Mouse (Mus musculus) CH12.LX (cell line): ENCODE data around the gene Rapgef2. TPM values are rescaled to one million over a fixed set of nuclear protein-coding genes. Genes with fewer than 3 reads are reported as not detected.

ENCODE experiments used
- DNase-seq: peaks from one replicate; pipeline ENCODE4 v3.0.0-alpha.2; 2013; ENCODE audit errors: extremely low read depth
- H3K27ac ChIP-seq: 2 replicates; pipeline ENCODE4 v1.5.1; 2012; ENCODE audit warnings: low read depth, mild to moderate bottlenecking, control low read depth, moderate library complexity; ENCODE audit not compliant: insufficient read depth
- H3K27me3 ChIP-seq: replicated peaks from 2 replicates; pipeline ENCODE3; 2012; ENCODE audit warnings: inconsistent platforms
- H3K36me3 ChIP-seq, 2 experiments: replicated peaks in 1 of 2; 2 replicates each; pipeline versions ENCODE3 to v1.6.1; 2012; ENCODE audit warnings: inconsistent platforms in 1 of 2, low read length in 1 of 2, mild to moderate bottlenecking in 1 of 2, mixed read lengths in 1 of 2, moderate library complexity in 1 of 2; ENCODE audit not compliant: control insufficient read depth in 1 of 2, insufficient read depth in 1 of 2
- H3K4me1 ChIP-seq, 2 experiments: 2 replicates each; pipeline ENCODE4 v1.6.1; 2012; ENCODE audit warnings: inconsistent platforms in 1 of 2, moderate library complexity in 1 of 2; ENCODE audit not compliant: insufficient read depth in 2 of 2, control insufficient read depth in 1 of 2
- H3K4me2 ChIP-seq: 2 replicates; pipeline ENCODE4 v1.6.1; 2012; ENCODE audit warnings: low read depth, mild to moderate bottlenecking, control low read depth; ENCODE audit not compliant: poor library complexity, insufficient read depth, severe bottlenecking
- H3K4me3 ChIP-seq, 3 experiments: fragments of 150-350 bp in 1 of 3; sonication (generic) in 1 of 3; replicated peaks in 1 of 3; 2 replicates each; pipeline versions ENCODE3 to v1.5.1; 2011 to 2012; ENCODE audit warnings: low read depth in 2 of 3, low read length in 2 of 3, mild to moderate bottlenecking in 2 of 3, moderate library complexity in 2 of 3, control low read depth in 1 of 3, improper control_type of control experiment in 1 of 3, inconsistent platforms in 1 of 3, mixed read lengths in 1 of 3; ENCODE audit not compliant: poor library complexity in 1 of 3
- H3K79me2 ChIP-seq: replicated peaks from 2 replicates; pipeline ENCODE4 v1.6.1; 2012; ENCODE audit warnings: mild to moderate bottlenecking, moderate library complexity; ENCODE audit not compliant: control insufficient read depth, poor library complexity, insufficient read depth, severe bottlenecking; ENCODE audit errors: extremely low read depth
- H3K9ac ChIP-seq: 2 replicates; pipeline ENCODE4 v1.6.1; 2012; ENCODE audit warnings: low read depth, mild to moderate bottlenecking, control low read depth, moderate library complexity; ENCODE audit not compliant: insufficient read depth
- H3K9me3 ChIP-seq: replicated peaks from 2 replicates; pipeline ENCODE3; 2012; ENCODE audit warnings: low read length, inconsistent platforms, mixed read lengths
- CHD1 ChIP-seq: IDR thresholded peaks from 2 replicates; pipeline ENCODE4 v1.6.1; 2012; ENCODE audit warnings: low read depth, low read length, improper control_type of control experiment, inconsistent platforms
- E2F4 ChIP-seq: IDR thresholded peaks from 2 replicates; pipeline ENCODE4 v1.6.1; 2011; ENCODE audit warnings: low read depth, low read length, improper control_type of control experiment; ENCODE audit not compliant: insufficient replicate concordance
- ELF1 ChIP-seq: IDR thresholded peaks from 2 replicates; pipeline ENCODE4 v1.6.1; 2014; ENCODE audit warnings: low read depth, mild to moderate bottlenecking, inconsistent platforms, low read length, improper control_type of control experiment
- HCFC1 ChIP-seq: IDR thresholded peaks from 2 replicates; pipeline ENCODE4 v1.6.1; 2012; ENCODE audit warnings: low read depth, mild to moderate bottlenecking, inconsistent platforms, low read length, improper control_type of control experiment
- IRF4 ChIP-seq: IDR thresholded peaks from 2 replicates; pipeline ENCODE4 v1.6.1; 2014; ENCODE audit warnings: low read depth, mild to moderate bottlenecking, inconsistent platforms, low read length, improper control_type of control experiment
- NELFE ChIP-seq: IDR thresholded peaks from 2 replicates; pipeline ENCODE4 v1.6.1; 2011; ENCODE audit warnings: low read depth, low read length, improper control_type of control experiment
- NRF1 ChIP-seq: IDR thresholded peaks from 2 replicates; pipeline ENCODE4 v1.6.1; 2014; ENCODE audit warnings: low read depth, mild to moderate bottlenecking, inconsistent platforms, low read length, improper control_type of control experiment, moderate library complexity
- POLR2A ChIP-seq: IDR thresholded peaks from 2 replicates; pipeline ENCODE4 v1.6.1; 2011; ENCODE audit warnings: low read depth, mild to moderate bottlenecking, improper control_type of control experiment, low read length
- POLR2AphosphoS2 ChIP-seq: IDR thresholded peaks from 2 replicates; pipeline ENCODE4 v1.6.1; 2011; ENCODE audit warnings: low read depth, low read length, improper control_type of control experiment
- RCOR1 ChIP-seq: conservative IDR thresholded peaks from 2 replicates; pipeline ENCODE4 v1.6.1; 2012; ENCODE audit warnings: low read depth, mild to moderate bottlenecking, inconsistent platforms, low read length, improper control_type of control experiment
- UBTF ChIP-seq: IDR thresholded peaks from 2 replicates; pipeline ENCODE4 v1.6.1; 2012; ENCODE audit warnings: low read depth, mild to moderate bottlenecking, inconsistent platforms, low read length, improper control_type of control experiment, moderate library complexity
- USF1 ChIP-seq: IDR thresholded peaks from 2 replicates; pipeline ENCODE4 v1.6.1; 2014; ENCODE audit warnings: low read depth, mild to moderate bottlenecking, inconsistent platforms, low read length, improper control_type of control experiment
- ZKSCAN1 ChIP-seq: IDR thresholded peaks from 2 replicates; pipeline ENCODE4 v1.6.1; 2012; ENCODE audit warnings: low read depth, inconsistent platforms, low read length, improper control_type of control experiment, borderline replicate concordance
- ZMIZ1 ChIP-seq: IDR thresholded peaks from 2 replicates; pipeline ENCODE4 v1.6.1; 2012; ENCODE audit warnings: low read depth, mild to moderate bottlenecking, inconsistent platforms, low read length, improper control_type of control experiment
- dilution Hi-C: fragments of 300-500 bp; cut with MboI; formaldehyde crosslinking; loops from 2 replicates; pipeline ENCODE4 v1.14.3; 2020; ENCODE audit warnings: low sequenced_read_pairs; ENCODE audit not compliant: extremely low pct_unique_long_range_greater_than_20kb, extremely low pct_ligation_motif_present
- in situ Hi-C: fragments of 300-500 bp; cut with MboI; formaldehyde crosslinking; loops from 3 replicates; pipeline ENCODE4 v1.14.3; 2019; ENCODE audit warnings: low sequenced_read_pairs, low pct_ligation_motif_present, low pct_unique_long_range_greater_than_20kb, mixed read lengths
- polyA plus RNA-seq: library from polyadenylated mRNA; unstranded; fragments of >175 nt; gene quantifications from 2 replicates; pipeline ENCODE4 v1.2.1, GENCODE M21; 2012; ENCODE audit warnings: low read depth; ENCODE audit not compliant: insufficient read length
- total RNA-seq, 2 experiments: library from RNA; depleted of rRNA; stranded (reverse); fragments of 300-350 nt in 1 of 2; fragments of >200 nt in 1 of 2; gene quantifications; 2 replicates each; pipeline ENCODE4 v1.2.3; 2012 to 2014

The Rapgef2 gene
- total and polyA plus RNA-seq, 3 experiments = 0.72 to 3.1 (median 2.6) TPM

DNA sequence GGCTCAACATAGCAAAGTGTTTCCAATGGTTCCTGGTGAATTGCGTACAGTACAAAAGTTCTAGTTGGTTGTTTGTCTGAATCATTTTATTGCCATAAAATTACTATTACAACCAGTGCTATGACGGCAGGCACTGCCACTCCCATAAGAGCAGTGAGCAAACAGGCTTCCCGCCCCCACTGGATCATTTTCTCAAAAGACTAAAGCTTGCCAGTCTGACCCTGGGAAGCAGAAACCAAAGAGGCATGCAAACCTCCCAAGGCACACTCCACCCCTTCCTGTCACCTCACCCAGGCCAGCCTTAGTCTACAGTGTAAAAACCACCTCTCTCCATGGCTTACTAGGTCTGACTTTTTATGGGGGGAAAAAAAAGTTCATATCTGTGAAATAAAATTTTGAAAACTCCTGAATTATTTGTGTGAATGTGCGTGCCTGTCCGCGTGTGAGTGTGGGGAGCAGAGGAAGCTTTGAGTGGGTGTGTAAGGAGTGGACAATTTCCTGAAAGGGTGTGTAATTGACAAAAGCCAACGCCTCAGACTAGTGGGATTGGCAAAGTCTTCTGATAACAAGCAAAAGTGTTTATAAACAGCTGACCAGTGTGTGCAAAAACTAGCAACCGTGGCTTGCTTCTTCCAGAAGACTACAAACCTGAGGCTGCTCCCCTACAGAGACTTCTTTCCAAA is 92.1 kb downstream of the Rapgef2 start:
- H3K79me2 ChIP-seq = no peaks in the 10 kb centered on the region
- peaks cover 0 to 47% of the 10 kb centered on the region in 2 experiments; a peak in 2 of 4 replicates for H3K4me1 ChIP-seq
- dilution Hi-C loops (no loop called here), in situ Hi-C loops (no loop called here)
- no peak overlapping the region for H3K4me3 ChIP-seq
- no peaks in the 10 kb centered on the region for H3K9me3 ChIP-seq
- TF ChIP-seq ZKSCAN1 (no peak), ZMIZ1 (no peak), IRF4 (no peak), NELFE (no peak), NRF1 (no peak), POLR2AphosphoS2 (no peak), USF1 (no peak), ELF1 (no peak), POLR2A (no peak), RCOR1 (no peak), E2F4 (no peak), CHD1 (no peak)
- DNase-seq = no peak
- H3K4me2 ChIP-seq = no peak overlapping the region
- no peak overlapping the region for H3K9ac ChIP-seq
- H3K27ac ChIP-seq = no peak overlapping the region
- H3K27me3 ChIP-seq = no peaks in the 10 kb centered on the region
- peaks cover 0 to 5% of the 10 kb centered on the region in 2 experiments for H3K36me3 ChIP-seq

DNA sequence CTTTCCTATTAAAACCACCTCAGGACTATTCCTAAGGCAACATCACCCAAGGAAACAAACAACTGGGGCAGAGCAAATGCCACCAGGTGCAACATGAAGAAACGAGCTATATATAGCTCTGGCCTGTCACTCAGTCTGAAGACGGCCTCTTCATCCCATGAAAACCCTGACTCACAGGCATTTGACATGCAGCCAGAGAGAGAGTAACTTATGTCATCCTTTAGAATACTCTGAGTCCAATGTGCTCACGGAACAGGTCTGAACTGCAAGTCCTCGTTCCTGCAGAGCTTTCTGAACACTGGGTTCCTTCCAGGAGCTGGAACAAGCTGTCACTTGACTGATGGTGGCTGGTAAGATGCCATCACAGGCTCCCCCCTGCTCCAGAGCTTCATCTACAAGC is 93.3 kb downstream of the Rapgef2 start:
- Histone ChIP-seq H3K4me2 (no peak overlapping the region), H3K9me3 (no peaks in the 10 kb centered on the region), H3K4me1 (peaks cover 0 to 35% of the 10 kb centered on the region in 2 experiments; a peak in 2 of 4 replicates), H3K36me3 (peaks cover 0 to 5% of the 10 kb centered on the region in 2 experiments), H3K27me3 (no peaks in the 10 kb centered on the region), H3K9ac (no peak overlapping the region), H3K79me2 (no peaks in the 10 kb centered on the region)
- dilution Hi-C loops = no loop called here
- in situ Hi-C loops = no loop called here
- DNase-seq = no peak
- TF ChIP-seq ZKSCAN1 (no peak), UBTF (no peak), HCFC1 (no peak)
- TF ChIP-seq, all 38 proteins: peak for 0
- Histone ChIP-seq H3K4me3 (no peak overlapping the region), H3K27ac (no peak overlapping the region)
